8 mouse cellular contexts compared by ENCODE assay signal in the genomic region with DNA sequence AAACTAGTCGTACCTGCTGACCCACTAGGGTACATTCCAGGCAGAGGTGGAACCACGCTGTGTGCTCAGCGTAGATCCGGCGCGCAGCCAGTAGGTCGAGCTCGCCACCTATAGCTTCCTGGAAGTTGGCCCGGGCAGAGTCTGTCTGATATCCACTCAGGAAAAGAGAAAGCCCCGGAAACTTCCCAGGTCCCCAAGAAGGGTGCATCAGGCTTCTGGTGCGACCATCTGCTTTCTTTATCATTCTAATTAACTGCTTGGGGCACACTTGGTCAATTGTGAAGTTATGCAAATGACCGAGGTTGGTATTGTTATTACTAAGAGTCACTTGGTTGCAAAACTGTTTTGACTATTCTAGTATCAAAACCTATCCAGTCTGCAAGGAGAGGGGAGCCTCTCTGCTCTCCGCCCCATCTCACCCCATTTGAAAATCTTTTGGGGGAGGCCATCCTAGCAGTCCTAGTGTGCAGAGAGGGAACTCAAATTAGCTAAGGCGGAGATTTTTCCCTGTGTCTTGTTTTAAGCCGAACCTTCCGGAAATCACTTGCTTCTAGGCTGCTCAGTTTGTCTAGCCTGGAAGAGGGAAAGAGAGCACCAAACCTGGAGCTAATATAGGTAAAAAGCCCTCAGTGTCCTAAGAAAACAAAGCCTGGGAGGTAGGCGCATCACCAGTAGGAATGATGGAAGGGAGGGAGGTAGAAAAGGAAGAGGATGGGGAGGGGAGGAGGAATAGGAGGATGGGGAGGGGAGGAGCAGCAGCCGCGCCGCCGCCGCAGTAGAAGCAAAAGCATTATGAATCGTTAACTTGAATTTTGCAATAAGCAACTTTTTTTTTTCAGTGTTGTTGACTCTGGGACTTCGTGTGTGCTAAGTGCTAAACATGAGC. TPM values are rescaled to one million over a fixed set of nuclear protein-coding genes. Genes with fewer than 3 reads are reported as not detected.
DNase-seq lines count a peak whose midpoint lies in the region; ATAC-seq and TF ChIP-seq lines count a peak whose summit lies in the region.

No protein-coding gene starts in this region.

- peak overlapping the region; percentile 73 for H3K4me2 ChIP-seq in kidney, embryonic 15.5 days
- H3K4me2 ChIP-seq in embryonic facial prominence, embryonic 15.5 days (replicated peaks): peak overlapping the region; percentile 57
- H3K4me2 ChIP-seq in intestine, embryonic 15.5 days (replicated peaks): peak overlapping the region; percentile 63

- H3K4me1 ChIP-seq in kidney, embryonic 15.5 days: peaks cover 13% of the 10 kb centered on the region
- H3K4me1 ChIP-seq in embryonic facial prominence, embryonic 15.5 days: peaks cover 10% of the 10 kb centered on the region
- H3K4me1 ChIP-seq in intestine, embryonic 15.5 days (replicated peaks): peaks cover 5% of the 10 kb centered on the region; the same call in 1 of the 2 replicates
- no peaks in the 10 kb centered on the region for H3K4me1 ChIP-seq in small intestine, adult 2 months (ENCODE audit: control insufficient read depth, insufficient read depth, insufficient read length, low read length)

- ATAC-seq in kidney, embryonic 15.5 days (replicated peaks; ENCODE audit: low FRiP score): peak; percentile 49; the same call in 1 of the 2 replicates
- ATAC-seq in embryonic facial prominence, embryonic 15.5 days (ENCODE audit: insufficient number of reproducible peaks, low FRiP score, low TSS enrichment, low read depth): no peak
- peak; percentile 59 for ATAC-seq in intestine, embryonic 15.5 days

- WGBS in kidney, embryonic 15.5 days: 5% methylated on average over 24 of the region's 24 CpGs
- 3% methylated on average over 24 of the region's 24 CpGs for WGBS in embryonic facial prominence, embryonic 15.5 days
- 7% methylated on average over 24 of the region's 24 CpGs for WGBS in intestine, embryonic 15.5 days
- WGBS in small intestine, adult 2 months: 8% methylated on average over 24 of the region's 24 CpGs

- H3K9ac ChIP-seq in kidney, embryonic 15.5 days: peak overlapping the region; percentile 50
- no peak overlapping the region for H3K9ac ChIP-seq in embryonic facial prominence, embryonic 15.5 days
- 0 out of 2 replicates have a peak overlapping the region, but pooled peaks have one; percentile 20 for H3K9ac ChIP-seq in intestine, embryonic 15.5 days

- 0 out of 2 replicates have a peak, but pooled peaks cover 6% of the 10 kb centered on the region for H3K27me3 ChIP-seq in kidney, embryonic 15.5 days
- H3K27me3 ChIP-seq in embryonic facial prominence, embryonic 15.5 days: no peaks in the 10 kb centered on the region
- H3K27me3 ChIP-seq in intestine, embryonic 15.5 days (replicated peaks): no peaks in the 10 kb centered on the region
- H3K27me3 ChIP-seq in small intestine, adult 2 months (ENCODE audit: control insufficient read depth, insufficient read depth, low read length): no peaks in the 10 kb centered on the region

- no peak for DNase-seq in kidney, adult 8-10 months
- peak; percentile 90 for DNase-seq in ZHBTc4 (ENCODE audit: low read depth, low spot score)
- DNase-seq in lung, postnatal 14 days: peak; percentile 16
- DNase-seq in gastrocnemius, postnatal 4 days (ENCODE audit: low spot score in 2 of 2): no peak

- H3K36me3 ChIP-seq in kidney, embryonic 15.5 days: no peaks in the 10 kb centered on the region
- H3K36me3 ChIP-seq in embryonic facial prominence, embryonic 15.5 days: no peaks in the 10 kb centered on the region
- H3K36me3 ChIP-seq in intestine, embryonic 15.5 days: no peaks in the 10 kb centered on the region
- H3K36me3 ChIP-seq in small intestine, adult 2 months (ENCODE audit: control insufficient read depth, insufficient read depth, low read length): no peaks in the 10 kb centered on the region

- TF ChIP-seq CTCF in small intestine, adult 2 months (IDR thresholded peaks at IDR 0.05; ENCODE audit: extremely low read depth, insufficient read length, insufficient replicate concordance, low read depth, low read length): peak; percentile 32; the same call in 1 of the 2 replicates

- TF ChIP-seq POLR2A in small intestine, adult 2 months (IDR thresholded peaks at IDR 0.05; ENCODE audit: low read depth, low read length): no peak

- no peaks in the 10 kb centered on the region for H3K9me3 ChIP-seq in kidney, embryonic 15.5 days (replicated peaks)
- H3K9me3 ChIP-seq in embryonic facial prominence, embryonic 15.5 days (replicated peaks): no peaks in the 10 kb centered on the region
- no peaks in the 10 kb centered on the region for H3K9me3 ChIP-seq in intestine, embryonic 15.5 days

- H3K27ac ChIP-seq in kidney, embryonic 15.5 days: no peak overlapping the region
- no peak overlapping the region for H3K27ac ChIP-seq in embryonic facial prominence, embryonic 15.5 days (replicated peaks)
- no peak overlapping the region for H3K27ac ChIP-seq in intestine, embryonic 15.5 days
- H3K27ac ChIP-seq in small intestine, adult 2 months (ENCODE audit: insufficient read depth, low read depth, low read length): no peak overlapping the region

- peak overlapping the region; percentile 38 for H3K4me3 ChIP-seq in kidney, embryonic 15.5 days (replicated peaks)
- H3K4me3 ChIP-seq in embryonic facial prominence, embryonic 15.5 days (replicated peaks): peak overlapping the region; percentile 37
- H3K4me3 ChIP-seq in intestine, embryonic 15.5 days (replicated peaks): peak overlapping the region; percentile 27
- H3K4me3 ChIP-seq in small intestine, adult 2 months (ENCODE audit: low read depth, low read length): peak overlapping the region; percentile 53

RNA-seq across cellular contexts. Expression of a gene that starts 26.4 kb away (rescaled TPM):
- polyA plus RNA-seq in kidney, embryonic 15.5 days (2015; fragmentation: Nextera tagmentation; extraction: Ambion mirVana): 0.27 and 0.35 TPM in 2 replicates
- polyA plus RNA-seq in embryonic facial prominence, embryonic 15.5 days (2015; fragmentation: Nextera tagmentation; extraction: Ambion mirVana): 0.53 and 0.95 TPM in 2 replicates
- 1.2 and 1.6 TPM in 2 replicates for polyA plus RNA-seq in intestine, embryonic 15.5 days (2015; fragmentation: Nextera tagmentation; extraction: Ambion mirVana)
- polyA plus RNA-seq in small intestine, adult 2 months (2012; rRNA removed): 2.2 and 8.5 TPM in 2 replicates
- under 1 TPM; 0.16 to 0.17 TPM for total RNA-seq in gastrocnemius, postnatal 4 days (2021)

RNA-seq across cellular contexts. Expression of a gene that starts 30.4 kb away (rescaled TPM):
- polyA plus RNA-seq in kidney, embryonic 15.5 days (2015; fragmentation: Nextera tagmentation; extraction: Ambion mirVana): 69.8 and 74.6 TPM in 2 replicates
- polyA plus RNA-seq in embryonic facial prominence, embryonic 15.5 days (2015; fragmentation: Nextera tagmentation; extraction: Ambion mirVana): 63.6 and 64.3 TPM in 2 replicates
- polyA plus RNA-seq in intestine, embryonic 15.5 days (2015; fragmentation: Nextera tagmentation; extraction: Ambion mirVana): 50.6 and 64.8 TPM in 2 replicates
- 5.9 and 8.9 TPM in 2 replicates for polyA plus RNA-seq in small intestine, adult 2 months (2012; rRNA removed)
- total RNA-seq in gastrocnemius, postnatal 4 days (2021): 10 to 100 TPM; 36.0 to 46.5 TPM

Comparison
In these comparisons a context has a peak if more than half of its experiments do, and no peak if none do; other contexts are left out.
1. DNase-seq: peak in ZHBTc4 (single experiment) and lung, postnatal 14 days (single experiment); none in kidney, adult 8-10 months (0 of 2) and gastrocnemius, postnatal 4 days (0 of 2).
2. Peak in every context shown above with its lines, with median percentiles within 50 percentile points of each other: H3K4me2 ChIP-seq and H3K4me3 ChIP-seq.